Mouse (Mus musculus): ENCODE measurements around the gene Rab26. TPM values are rescaled to one million over a fixed set of nuclear protein-coding genes. Genes with fewer than 3 reads are reported as not detected.

The Rab26 gene
- polyA plus RNA-seq, 1 experiment from 2014 or later = 1.3 TPM

- H3K9ac ChIP-seq = no peak overlapping the region
- WGBS (ENCODE audit: insufficient replicate concordance) = 84% methylated on average over 30 of the region's 30 CpGs
- H3K9me3 ChIP-seq (replicated peaks) = no peaks in the 10 kb centered on the region
- H3K27ac ChIP-seq = no peak overlapping the region
- H3K27me3 ChIP-seq (replicated peaks) = peaks cover 20% of the 10 kb centered on the region; the same call in 1 of the 2 replicates
- H3K36me3 ChIP-seq = peaks cover 33% of the 10 kb centered on the region
- no peak overlapping the region for H3K4me2 ChIP-seq
- peaks cover 15% of the 10 kb centered on the region for H3K4me1 ChIP-seq
- ATAC-seq = no peak
- no peak overlapping the region for H3K4me3 ChIP-seq
These were observed 28.6 kb downstream of the Rab26 start for GRCm38 (mm10) chr17:24505286-24505955.

GRCm38 (mm10) chr17:24504085-24504484 lies 29.9 kb downstream of the Rab26 start:
- H3K4me2 ChIP-seq = no peak overlapping the region
- peaks cover 15% of the 10 kb centered on the region for H3K4me1 ChIP-seq
- H3K9me3 ChIP-seq (replicated peaks) = no peaks in the 10 kb centered on the region
- H3K27me3 ChIP-seq (replicated peaks) = peaks cover 20% of the 10 kb centered on the region; the same call in 1 of the 2 replicates
- 88% methylated on average over 10 of the region's 10 CpGs for WGBS (ENCODE audit: insufficient replicate concordance)
- no peak overlapping the region for H3K27ac ChIP-seq
- no peak for ATAC-seq
- no peak overlapping the region for H3K9ac ChIP-seq
- peaks cover 20% of the 10 kb centered on the region for H3K36me3 ChIP-seq
- H3K4me3 ChIP-seq = no peak overlapping the region

GRCm38 (mm10) chr17:24502208-24502607 lies 31.8 kb downstream of the Rab26 start:
- 35% methylated on average over 11 of the region's 11 CpGs for WGBS (ENCODE audit: insufficient replicate concordance)
- no peak for ATAC-seq
- no peaks in the 10 kb centered on the region for H3K9me3 ChIP-seq (replicated peaks)
- peaks cover 22% of the 10 kb centered on the region; the same call in 1 of the 2 replicates for H3K27me3 ChIP-seq (replicated peaks)
- H3K4me1 ChIP-seq = peaks cover 8% of the 10 kb centered on the region
- H3K36me3 ChIP-seq = 0 out of 2 replicates have a peak, but pooled peaks cover 1% of the 10 kb centered on the region
- no peak overlapping the region for H3K27ac ChIP-seq
- H3K4me2 ChIP-seq = no peak overlapping the region
- H3K4me3 ChIP-seq = no peak overlapping the region
- H3K9ac ChIP-seq = no peak overlapping the region

DNA sequence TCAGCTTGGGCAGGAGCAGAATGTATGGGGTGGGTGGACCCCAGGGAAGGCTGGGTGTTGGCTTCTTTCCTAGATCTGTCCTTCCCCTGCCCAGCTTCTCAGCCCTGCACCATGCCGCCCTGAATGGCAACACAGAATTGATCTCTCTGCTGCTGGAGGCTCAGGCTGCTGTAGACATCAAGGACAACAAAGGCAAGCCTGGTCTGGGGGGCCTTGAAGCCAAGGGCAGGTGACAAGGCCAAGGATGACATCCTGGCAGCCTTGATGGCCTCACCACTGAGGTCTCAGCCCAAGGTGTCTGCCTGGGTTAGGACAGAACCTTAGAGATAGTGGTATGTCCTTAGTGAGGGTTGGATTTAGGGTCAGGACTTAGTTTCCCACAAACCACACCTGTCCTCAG lies 38.0 kb downstream of the Rab26 start:
- no peaks in the 10 kb centered on the region for H3K4me1 ChIP-seq
- H3K9me3 ChIP-seq (replicated peaks) = no peaks in the 10 kb centered on the region
- H3K9ac ChIP-seq = no peak overlapping the region
- no peak overlapping the region for H3K4me2 ChIP-seq
- peaks cover 28% of the 10 kb centered on the region for H3K27me3 ChIP-seq (replicated peaks)
- ATAC-seq = no peak
- H3K36me3 ChIP-seq = no peaks in the 10 kb centered on the region
- H3K4me3 ChIP-seq = no peak overlapping the region
- no peak overlapping the region for H3K27ac ChIP-seq
- whole genome bisulfite sequencing (ENCODE audit: insufficient replicate concordance) = 64% methylated on average over 1 of the region's 1 CpGs

DNA sequence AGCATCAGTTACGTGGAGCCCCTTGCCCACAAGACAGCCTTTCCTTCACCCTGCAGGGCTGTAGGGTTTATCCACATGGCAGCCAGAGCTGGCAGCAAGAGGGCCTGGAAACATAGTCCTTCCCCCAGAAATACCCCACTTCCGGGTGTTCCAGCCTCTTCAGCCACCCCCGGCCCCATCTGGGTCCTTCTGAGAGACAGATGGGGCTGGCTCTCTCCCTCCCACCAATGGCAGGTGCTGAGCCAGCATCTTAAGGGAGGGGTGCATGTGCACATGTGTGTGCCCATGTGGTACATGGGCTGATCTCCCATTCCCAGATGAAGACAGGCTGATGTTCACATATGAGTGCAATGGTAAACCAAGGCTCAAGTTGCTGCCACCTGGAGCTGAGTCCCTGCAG lies 38.6 kb downstream of the Rab26 start:
- Histone ChIP-seq H3K27me3 (replicated peaks) (peaks cover 33% of the 10 kb centered on the region), H3K27ac (no peak overlapping the region), H3K9ac (no peak overlapping the region), H3K4me1 (no peaks in the 10 kb centered on the region), H3K4me2 (no peak overlapping the region), H3K4me3 (no peak overlapping the region), H3K36me3 (no peaks in the 10 kb centered on the region), H3K9me3 (replicated peaks) (no peaks in the 10 kb centered on the region)
- WGBS (ENCODE audit: insufficient replicate concordance) = 68% methylated on average over 3 of the region's 3 CpGs
- no peak for ATAC-seq

GRCm38 (mm10) chr17:24494627-24495335 lies 39.2 kb downstream of the Rab26 start:
- H3K9me3 ChIP-seq (replicated peaks) = no peaks in the 10 kb centered on the region
- no peaks in the 10 kb centered on the region for H3K36me3 ChIP-seq
- no peaks in the 10 kb centered on the region for H3K4me1 ChIP-seq
- peaks cover 40% of the 10 kb centered on the region for H3K27me3 ChIP-seq (replicated peaks)
- H3K4me2 ChIP-seq = no peak overlapping the region
- H3K9ac ChIP-seq = no peak overlapping the region
- WGBS (ENCODE audit: insufficient replicate concordance) = 42% methylated on average over 2 of the region's 2 CpGs
- no peak for ATAC-seq
- H3K27ac ChIP-seq = no peak overlapping the region
- no peak overlapping the region for H3K4me3 ChIP-seq

DNA sequence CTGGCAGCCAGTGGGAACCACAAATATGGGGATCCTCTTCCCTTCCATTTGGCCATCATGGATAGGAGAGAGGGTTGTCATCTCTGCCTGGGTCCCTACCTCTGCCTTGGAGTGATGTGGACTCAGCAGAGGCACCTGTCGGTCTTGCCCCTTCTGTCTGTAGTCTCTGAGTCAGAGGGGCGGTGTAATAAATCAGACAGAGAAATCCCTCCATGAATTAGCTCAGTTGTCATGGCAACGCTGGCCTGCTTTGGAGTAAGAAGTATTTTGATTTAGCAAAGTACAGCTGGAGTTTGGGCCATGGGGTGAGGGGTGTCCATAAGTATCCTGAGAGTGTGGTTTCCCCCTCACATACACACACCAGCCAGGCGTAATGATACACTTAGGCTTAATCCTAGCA lies 43.6 kb downstream of the Rab26 start:
- Histone ChIP-seq H3K4me3 (no peak overlapping the region), H3K9ac (no peak overlapping the region), H3K4me2 (no peak overlapping the region), H3K4me1 (peaks cover 14% of the 10 kb centered on the region), H3K27ac (no peak overlapping the region), H3K27me3 (replicated peaks) (peaks cover 74% of the 10 kb centered on the region), H3K9me3 (replicated peaks) (no peaks in the 10 kb centered on the region), H3K36me3 (no peaks in the 10 kb centered on the region)
- WGBS (ENCODE audit: insufficient replicate concordance) = 69% methylated on average over 4 of the region's 4 CpGs
- no peak for ATAC-seq

DNA sequence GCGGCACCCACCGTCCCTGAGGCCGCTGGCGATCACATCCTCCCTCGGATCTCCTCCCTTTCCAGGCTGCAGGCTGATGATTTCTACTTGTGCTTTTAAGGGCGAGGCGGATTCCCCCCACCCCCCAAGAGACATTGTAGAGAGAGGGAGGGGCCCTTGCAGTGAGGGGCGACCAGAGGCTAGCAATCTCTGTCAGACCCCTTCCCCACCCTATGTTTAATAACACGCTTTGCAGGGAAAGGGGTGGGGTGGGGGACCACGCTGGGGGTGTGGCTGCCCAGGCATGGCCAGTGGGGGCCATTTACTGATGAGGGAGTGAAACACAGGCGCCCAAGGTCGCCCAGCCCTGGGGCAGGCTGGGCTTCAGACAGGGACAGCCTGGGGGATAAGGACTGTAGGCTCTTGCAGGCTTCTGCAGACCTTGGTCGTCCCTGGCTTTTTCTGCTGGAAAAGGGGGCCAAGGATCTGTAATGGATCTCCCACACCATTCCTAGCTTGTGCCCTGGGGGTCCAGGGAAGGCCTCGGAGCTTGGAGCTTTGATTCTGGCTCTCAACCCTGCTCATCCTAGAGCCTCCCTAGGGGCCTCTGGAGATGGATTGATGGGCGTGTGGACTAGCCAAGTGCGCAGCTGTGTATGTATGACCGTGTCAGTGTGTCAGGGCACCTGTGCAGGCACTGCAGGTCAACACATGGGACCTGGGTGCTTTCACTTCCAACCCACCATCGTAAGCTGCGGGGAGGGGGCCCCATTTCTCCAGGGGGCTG lies 44.6 kb downstream of the Rab26 start:
- 0 out of 2 replicates have a peak, but pooled peaks have one; percentile 47 for ATAC-seq
- peak overlapping the region; percentile 58 for H3K4me3 ChIP-seq
- H3K9me3 ChIP-seq (replicated peaks) = no peaks in the 10 kb centered on the region
- H3K4me1 ChIP-seq = peaks cover 14% of the 10 kb centered on the region
- H3K27me3 ChIP-seq (replicated peaks) = peaks cover 83% of the 10 kb centered on the region
- H3K27ac ChIP-seq = no peak overlapping the region
- H3K4me2 ChIP-seq = peak overlapping the region; percentile 79
- 22% methylated on average over 19 of the region's 19 CpGs for WGBS (ENCODE audit: insufficient replicate concordance)
- H3K36me3 ChIP-seq = no peaks in the 10 kb centered on the region
- peak overlapping the region; percentile 41 for H3K9ac ChIP-seq

- H3K27me3 ChIP-seq (replicated peaks) = peaks cover 84% of the 10 kb centered on the region
- H3K4me2 ChIP-seq = peak overlapping the region; percentile 79
- H3K9me3 ChIP-seq (replicated peaks) = no peaks in the 10 kb centered on the region
- WGBS (ENCODE audit: insufficient replicate concordance) = under 1% methylated on average over 72 of the region's 81 CpGs
- no peaks in the 10 kb centered on the region for H3K36me3 ChIP-seq
- peaks cover 14% of the 10 kb centered on the region for H3K4me1 ChIP-seq
- peak; percentile 19; the same call in 1 of the 2 replicates for ATAC-seq
- peak overlapping the region; percentile 41 for H3K9ac ChIP-seq
- H3K4me3 ChIP-seq = peak overlapping the region; percentile 58
- no peak overlapping the region for H3K27ac ChIP-seq
These were observed 45.2 kb downstream of the Rab26 start for GRCm38 (mm10) chr17:24488662-24489264.

- H3K36me3 ChIP-seq = no peaks in the 10 kb centered on the region
- no peak for ATAC-seq
- H3K4me3 ChIP-seq = peak within 1 kb of the TSS; percentile 58
- peaks cover 90% of the 10 kb centered on the region for H3K27me3 ChIP-seq (replicated peaks)
- no peak within 1 kb of the TSS for H3K27ac ChIP-seq
- WGBS (ENCODE audit: insufficient replicate concordance) = 1% methylated on average over 45 of the region's 45 CpGs
- no peaks in the 10 kb centered on the region for H3K9me3 ChIP-seq (replicated peaks)
- H3K4me1 ChIP-seq = peaks cover 14% of the 10 kb centered on the region
- peak within 1 kb of the TSS; percentile 41 for H3K9ac ChIP-seq
- H3K4me2 ChIP-seq = peak within 1 kb of the TSS; percentile 79
These were observed 45.8 kb downstream of the Rab26 start, which contains the start of gene Caskin1 for GRCm38 (mm10) chr17:24488186-24488661. Gene Caskin1 (plus strand): TSS chr17:24488601.

GRCm38 (mm10) chr17:24485090-24485860 lies 48.7 kb downstream of the Rab26 start:
- peaks cover 17% of the 10 kb centered on the region for H3K4me1 ChIP-seq
- no peak overlapping the region for H3K27ac ChIP-seq
- H3K9ac ChIP-seq = no peak overlapping the region
- H3K36me3 ChIP-seq = no peaks in the 10 kb centered on the region
- 31% methylated on average over 11 of the region's 11 CpGs for WGBS (ENCODE audit: insufficient replicate concordance)
- ATAC-seq = no peak
- peaks cover 66% of the 10 kb centered on the region for H3K27me3 ChIP-seq (replicated peaks)
- no peak overlapping the region for H3K4me2 ChIP-seq
- H3K4me3 ChIP-seq = no peak overlapping the region
- H3K9me3 ChIP-seq (replicated peaks) = no peaks in the 10 kb centered on the region
